Mouse (Mus musculus) forebrain, embryonic 12.5 days (tissue): ENCODE measurements around the gene Slc25a30. TPM values are rescaled to one million over a fixed set of nuclear protein-coding genes. Genes with fewer than 3 reads are reported as not detected.
"Not testable (repeated sequence)": the region's sequence is repeated elsewhere in the genome, so short reads cannot be mapped to it uniquely, and the experiment has no call there.

Source experiments
- ATAC-seq: fragments of 200-750 bp; cut with Nextera tagmentation; 2 replicates; pipeline ENCODE4 v1.8.0; 2017; ENCODE audit warnings: moderate TSS enrichment; ENCODE audit not compliant: low FRiP score
- H3K27ac ChIP-seq: fragments of 300-500 bp; sonication (generic); 2 replicates; pipeline ENCODE4 v1.5.1; 2016; ENCODE audit warnings: mild to moderate bottlenecking
- H3K27me3 ChIP-seq: fragments of 300-500 bp; sonication (generic); 2 replicates; pipeline ENCODE4 v1.6.1; 2016; ENCODE audit warnings: mild to moderate bottlenecking
- H3K36me3 ChIP-seq: fragments of 300-500 bp; sonication (generic); replicated peaks from 2 replicates; pipeline ENCODE4 v1.6.1; 2016; ENCODE audit warnings: mild to moderate bottlenecking
- H3K4me1 ChIP-seq: fragments of 300-500 bp; sonication (generic); 2 replicates; pipeline ENCODE4 v1.6.1; 2016
- H3K4me2 ChIP-seq: fragments of 300-500 bp; sonication (generic); 2 replicates; pipeline ENCODE4 v1.6.1; 2016; ENCODE audit warnings: mild to moderate bottlenecking, moderate library complexity
- H3K4me3 ChIP-seq: fragments of 300-500 bp; sonication (generic); replicated peaks from 2 replicates; pipeline ENCODE4 v1.5.1; 2016; ENCODE audit warnings: mild to moderate bottlenecking
- H3K9ac ChIP-seq: fragments of 300-500 bp; sonication (generic); 2 replicates; pipeline ENCODE4 v1.6.1; 2016; ENCODE audit warnings: mild to moderate bottlenecking
- H3K9me3 ChIP-seq: fragments of 300-500 bp; sonication (generic); 2 replicates; pipeline ENCODE4 v1.6.1; 2016
- WGBS: fragments of 180-500 bp; shearing (Covaris S2); methylation state at CpG from one replicate; pipeline ENCODE4 v1.1.7; 2016; 5-methylcytosine and 5-hydroxymethylcytosine counted together
- polyA plus RNA-seq: library from polyadenylated mRNA; unstranded; fragments of >200 nt; fragmentation: Nextera tagmentation; extraction: Ambion mirVana; gene quantifications from 2 replicates; pipeline ENCODE4 v1.2.1, GENCODE M21; 2016

Slc25a30 gene
- polyA plus RNA-seq = 9.7 and 10.2 TPM in 2 replicates

- Histone ChIP-seq H3K27ac (peak within 1 kb of the TSS; percentile 95), H3K4me2 (peak within 1 kb of the TSS; percentile 70), H3K27me3 (peaks cover 20% of the 10 kb centered on the region), H3K4me1 (peaks cover 3% of the 10 kb centered on the region; the same call in 1 of the 2 replicates), H3K9ac (peak within 1 kb of the TSS; percentile 84), H3K36me3 (no peaks in the 10 kb centered on the region), H3K4me3 (peak within 1 kb of the TSS; percentile 64), H3K9me3 (no peaks in the 10 kb centered on the region)
- ATAC-seq = peak; percentile 100
- WGBS = 7% methylated on average over 50 of the region's 51 CpGs
These were observed at the start of gene Slc25a30 for GRCm38 (mm10) chr14:75786868-75787793. Gene Slc25a30, minus strand, starts transcription at chr14:75787037.

GRCm38 (mm10) chr14:75836579-75836978 is 49.7 kb upstream of the Slc25a30 start:
- H3K4me2 ChIP-seq = no peak overlapping the region
- H3K4me1 ChIP-seq = peaks cover 26% of the 10 kb centered on the region
- no peak overlapping the region for H3K9ac ChIP-seq
- no peak overlapping the region for H3K4me3 ChIP-seq
- H3K9me3 ChIP-seq = no peaks in the 10 kb centered on the region
- no peaks in the 10 kb centered on the region for H3K27me3 ChIP-seq
- no peak for ATAC-seq
- no peaks in the 10 kb centered on the region for H3K36me3 ChIP-seq
- H3K27ac ChIP-seq = no peak overlapping the region
- 94% methylated on average over 3 of the region's 3 CpGs for WGBS

GRCm38 (mm10) chr14:75834739-75835381 is 48.0 kb upstream of the Slc25a30 start:
- Histone ChIP-seq H3K4me3 (peak overlapping the region; percentile 40), H3K4me2 (peak overlapping the region; percentile 77), H3K27me3 (no peaks in the 10 kb centered on the region), H3K36me3 (no peaks in the 10 kb centered on the region), H3K4me1 (peaks cover 26% of the 10 kb centered on the region), H3K9ac (peak overlapping the region; percentile 57), H3K27ac (peak overlapping the region; percentile 89), H3K9me3 (no peaks in the 10 kb centered on the region)
- peak; percentile 25; the same call in 1 of the 2 replicates for ATAC-seq
- WGBS = under 1% methylated on average over 16 of the region's 16 CpGs

- peak overlapping the region; percentile 89 for H3K27ac ChIP-seq
- peaks cover 26% of the 10 kb centered on the region for H3K4me1 ChIP-seq
- H3K9ac ChIP-seq = peak overlapping the region; percentile 57
- H3K27me3 ChIP-seq = no peaks in the 10 kb centered on the region
- peak; percentile 85 for ATAC-seq
- under 1% methylated on average over 10 of the region's 10 CpGs for WGBS
- H3K9me3 ChIP-seq = no peaks in the 10 kb centered on the region
- peak overlapping the region; percentile 40 for H3K4me3 ChIP-seq
- peak overlapping the region; percentile 77 for H3K4me2 ChIP-seq
- no peaks in the 10 kb centered on the region for H3K36me3 ChIP-seq
These were observed 47.5 kb upstream of the Slc25a30 start for GRCm38 (mm10) chr14:75834251-75834738.

GRCm38 (mm10) chr14:75833546-75834250 is 46.9 kb upstream of the Slc25a30 start:
- Histone ChIP-seq H3K4me1 (peaks cover 32% of the 10 kb centered on the region), H3K9ac (peak overlapping the region; percentile 57; the same call in 1 of the 2 replicates), H3K27ac (peak overlapping the region; percentile 89), H3K27me3 (peaks cover 6% of the 10 kb centered on the region), H3K9me3 (no peaks in the 10 kb centered on the region), H3K4me3 (peak overlapping the region; percentile 40), H3K36me3 (no peaks in the 10 kb centered on the region), H3K4me2 (peak overlapping the region; percentile 77)
- ATAC-seq = peak; percentile 30
- 10% methylated on average over 12 of the region's 12 CpGs for WGBS

- no peaks in the 10 kb centered on the region for H3K9me3 ChIP-seq
- H3K27ac ChIP-seq = peak overlapping the region; percentile 89
- ATAC-seq = no peak
- peak overlapping the region; percentile 77 for H3K4me2 ChIP-seq
- H3K27me3 ChIP-seq = peaks cover 13% of the 10 kb centered on the region
- H3K4me3 ChIP-seq = peak overlapping the region; percentile 40; the same call in 1 of the 2 replicates
- H3K36me3 ChIP-seq = no peaks in the 10 kb centered on the region
- peaks cover 33% of the 10 kb centered on the region for H3K4me1 ChIP-seq
- no peak overlapping the region for H3K9ac ChIP-seq
- WGBS = 32% methylated on average over 4 of the region's 4 CpGs
These were observed 46.1 kb upstream of the Slc25a30 start for GRCm38 (mm10) chr14:75832982-75833381.

GRCm38 (mm10) chr14:75832031-75832430 is 45.2 kb upstream of the Slc25a30 start:
- no peak for ATAC-seq
- Histone ChIP-seq H3K4me3 (no peak overlapping the region), H3K4me2 (no peak overlapping the region), H3K9me3 (no peaks in the 10 kb centered on the region), H3K27ac (no peak overlapping the region), H3K4me1 (peaks cover 33% of the 10 kb centered on the region), H3K27me3 (peaks cover 22% of the 10 kb centered on the region), H3K36me3 (no peaks in the 10 kb centered on the region), H3K9ac (no peak overlapping the region)
- 99% methylated on average over 2 of the region's 2 CpGs for WGBS

- Histone ChIP-seq H3K4me2 (peak overlapping the region; percentile 67; the same call in 1 of the 2 replicates), H3K27me3 (peaks cover 26% of the 10 kb centered on the region), H3K4me1 (peaks cover 25% of the 10 kb centered on the region), H3K27ac (0 out of 2 replicates have a peak overlapping the region, but pooled peaks have one; percentile 5)
- H3K4me3 ChIP-seq, H3K9me3 ChIP-seq, H3K36me3 ChIP-seq, ATAC-seq, H3K9ac ChIP-seq: not testable (repeated sequence)
- 51% methylated on average over 14 of the region's 14 CpGs for WGBS
These were observed 43.0 kb upstream of the Slc25a30 start for GRCm38 (mm10) chr14:75829817-75830216.

- ATAC-seq = peak; percentile 58; the same call in 1 of the 2 replicates
- H3K36me3 ChIP-seq = no peaks in the 10 kb centered on the region
- H3K27me3 ChIP-seq = peaks cover 26% of the 10 kb centered on the region
- no peaks in the 10 kb centered on the region for H3K9me3 ChIP-seq
- peak overlapping the region; percentile 67 for H3K4me2 ChIP-seq
- H3K4me3 ChIP-seq = peak overlapping the region; percentile 30
- H3K4me1 ChIP-seq = peaks cover 19% of the 10 kb centered on the region
- 9% methylated on average over 32 of the region's 32 CpGs for WGBS
- 0 out of 2 replicates have a peak overlapping the region, but pooled peaks have one; percentile 5 for H3K27ac ChIP-seq
- H3K9ac ChIP-seq = peak overlapping the region; percentile 41; the same call in 1 of the 2 replicates
These were observed 42.3 kb upstream of the Slc25a30 start for GRCm38 (mm10) chr14:75828866-75829806.

- peaks cover 26% of the 10 kb centered on the region for H3K27me3 ChIP-seq
- no peaks in the 10 kb centered on the region for H3K36me3 ChIP-seq
- no peak overlapping the region for H3K27ac ChIP-seq
- H3K9ac ChIP-seq = no peak overlapping the region
- H3K4me3 ChIP-seq = no peak overlapping the region
- ATAC-seq = no peak
- H3K9me3 ChIP-seq = no peaks in the 10 kb centered on the region
- 40% methylated on average over 11 of the region's 11 CpGs for WGBS
- H3K4me1 ChIP-seq = peaks cover 10% of the 10 kb centered on the region
- peak overlapping the region; percentile 67; the same call in 1 of the 2 replicates for H3K4me2 ChIP-seq
These were observed 41.4 kb upstream of the Slc25a30 start for GRCm38 (mm10) chr14:75828221-75828620.
